Mouse (Mus musculus) natural killer cell, adult 2 months (primary cell): Measurements from ENCODE around the gene Cmip.

Source experiments
- DNase-seq, 2 experiments: peaks; one replicate each; pipeline ENCODE4 v3.0.0; 2022; ENCODE audit warnings: low spot score in 2 of 2

Gene Cmip

GRCm38 (mm10) chr8:117257029-117257820 is at the start of gene Cmip:
Cmip (plus strand) TSS chr8:117257064.
- DNase-seq, result peak in 1 of 2 experiments; percentile 40

DNA sequence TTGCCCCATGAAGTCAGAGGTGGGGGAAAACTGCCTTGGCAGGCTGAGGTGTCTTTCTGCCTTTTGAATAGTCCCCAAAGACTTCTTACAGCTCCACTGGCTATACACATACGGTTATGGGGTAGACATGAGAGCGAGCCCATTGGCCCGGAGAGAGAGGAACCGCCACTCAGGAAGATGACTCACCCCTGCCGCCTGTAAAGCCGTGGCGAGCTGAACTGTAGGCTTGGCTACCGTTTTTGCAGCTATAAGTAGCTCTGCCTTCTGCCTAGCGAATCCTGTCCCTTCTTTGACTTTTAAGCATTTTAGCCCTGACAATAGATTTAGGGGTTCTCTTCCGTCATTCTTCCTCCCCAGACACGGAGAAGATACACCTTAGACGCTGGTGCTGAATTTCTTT is 47.7 kb upstream of the Cmip start:
- peak in 1 of 2 experiments; percentile 45 for DNase-seq

- no peak for DNase-seq
These were observed 44.8 kb upstream of the Cmip start for GRCm38 (mm10) chr8:117212100-117212499.

DNA sequence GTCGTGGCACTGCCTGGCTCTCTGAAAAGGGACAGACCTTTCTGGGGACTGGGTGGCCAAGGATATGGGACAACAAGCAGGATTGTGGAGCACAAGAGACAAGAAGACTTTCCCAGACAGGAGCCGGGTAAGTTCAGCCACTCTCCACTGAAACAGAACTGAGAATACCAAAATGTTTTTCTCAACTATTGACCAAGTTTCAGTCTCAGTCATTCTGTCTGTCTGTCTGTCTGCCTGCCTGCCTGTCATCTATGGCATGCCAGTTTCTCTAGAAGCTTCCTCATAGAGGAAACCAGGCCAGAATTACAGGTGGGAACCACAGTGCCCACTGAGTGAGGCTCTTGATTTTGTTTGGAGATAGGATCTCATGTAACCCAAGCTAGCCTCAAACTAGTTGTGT is 39.1 kb upstream of the Cmip start:
- no peak for DNase-seq

DNA sequence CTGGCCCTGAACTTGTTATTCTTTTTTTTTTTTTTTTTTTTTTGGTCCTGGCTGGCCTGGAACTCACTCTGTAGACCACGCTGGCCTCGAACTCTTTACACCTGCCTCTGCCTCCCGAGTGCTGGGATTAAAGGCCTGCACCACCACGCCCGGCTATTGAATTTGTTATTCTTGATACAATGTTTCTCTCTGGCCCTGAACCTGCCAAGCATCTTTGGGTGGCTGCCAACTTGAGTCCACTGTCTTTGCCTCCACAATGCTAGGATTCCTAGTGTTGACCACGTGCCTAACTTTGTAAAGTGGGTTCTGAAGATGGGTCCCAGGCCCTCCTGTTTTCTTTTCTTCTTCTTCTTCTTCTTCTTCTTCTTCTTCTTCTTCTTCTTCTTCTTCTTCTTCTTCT is 34.5 kb upstream of the Cmip start:
- DNase-seq, result no peak

DNA sequence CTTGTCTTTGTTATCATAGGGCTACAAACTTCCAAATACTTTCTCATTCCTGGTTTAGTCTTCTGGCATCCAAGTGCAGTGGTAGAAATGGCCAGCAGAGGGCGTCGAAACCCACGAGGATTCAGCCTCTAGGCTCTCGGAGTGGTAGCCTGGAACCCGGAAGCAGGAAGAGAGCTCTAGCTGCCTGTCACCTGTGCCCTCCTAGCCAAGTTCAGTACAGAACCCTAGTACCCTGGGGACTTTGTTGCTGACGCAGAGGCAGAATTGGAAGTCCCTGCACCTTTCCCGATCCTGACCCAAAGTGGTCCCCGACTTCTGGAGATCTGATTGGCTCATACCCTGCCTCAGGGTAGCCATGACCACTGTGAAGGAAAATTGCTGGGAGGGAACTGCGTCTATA is 32.2 kb upstream of the Cmip start:
- peak; percentile 79 to 85 for DNase-seq

DNA sequence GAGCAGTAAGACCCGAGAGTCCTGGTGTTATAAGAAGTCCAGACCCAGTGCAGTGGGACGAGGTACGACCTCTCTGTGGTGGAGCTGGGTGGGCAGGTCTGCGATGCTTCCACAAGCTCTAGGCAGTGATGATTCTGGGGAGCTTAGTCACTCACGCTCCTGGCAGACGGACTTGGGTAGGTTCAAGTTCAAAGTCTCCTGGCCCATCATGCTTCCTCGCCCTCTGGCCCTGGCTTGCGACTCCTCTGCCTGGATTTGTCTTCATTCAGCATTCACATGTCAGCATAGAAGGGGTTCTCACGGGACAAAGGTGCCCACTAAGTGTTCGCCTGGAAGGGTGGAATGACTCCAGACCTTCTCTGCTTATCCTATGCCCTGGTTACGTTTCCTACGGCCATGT is 30.6 kb upstream of the Cmip start:
- no peak for DNase-seq

DNA sequence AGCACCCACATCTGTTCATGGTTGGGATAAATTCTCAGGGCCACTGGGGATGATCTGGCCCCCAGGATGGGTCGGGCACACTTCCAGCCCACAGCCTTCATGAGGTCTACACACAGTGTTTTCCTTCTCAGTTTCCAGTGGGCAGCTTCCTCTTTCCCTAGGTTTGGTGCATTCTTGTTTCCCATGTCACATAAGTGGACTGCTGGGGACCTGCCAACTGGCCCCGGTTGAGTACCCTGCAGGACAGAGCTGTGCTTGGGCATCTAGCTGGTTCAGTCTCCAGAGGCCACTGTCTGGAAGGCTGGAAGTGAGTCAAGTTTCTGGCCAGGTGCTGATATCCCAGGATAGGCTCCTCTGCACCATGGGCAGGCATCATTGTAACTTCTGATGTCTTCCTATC is 29.5 kb upstream of the Cmip start:
- DNase-seq, result no peak

DNA sequence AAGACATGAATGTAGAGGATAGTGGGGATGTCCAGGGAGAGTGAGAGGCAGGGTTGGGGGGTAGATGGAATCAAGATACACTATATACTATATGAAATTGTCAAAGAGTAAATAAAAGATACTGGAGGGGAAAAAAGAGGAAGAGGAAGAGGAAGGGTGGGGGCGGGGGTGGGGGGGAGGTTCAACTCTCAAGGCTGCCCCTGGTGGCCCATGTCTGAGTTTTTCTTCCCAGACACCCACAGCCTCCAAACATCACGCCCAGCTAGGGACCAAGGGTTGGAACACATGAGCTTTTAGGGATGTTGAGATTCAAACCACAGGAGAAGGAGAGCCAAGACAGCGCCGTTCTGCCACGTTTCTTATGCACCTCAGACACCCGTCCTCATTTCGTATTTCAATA is 23.7 kb upstream of the Cmip start:
- DNase-seq, result no peak

GRCm38 (mm10) chr8:117236531-117236930 is 20.3 kb upstream of the Cmip start:
- no peak for DNase-seq

DNA sequence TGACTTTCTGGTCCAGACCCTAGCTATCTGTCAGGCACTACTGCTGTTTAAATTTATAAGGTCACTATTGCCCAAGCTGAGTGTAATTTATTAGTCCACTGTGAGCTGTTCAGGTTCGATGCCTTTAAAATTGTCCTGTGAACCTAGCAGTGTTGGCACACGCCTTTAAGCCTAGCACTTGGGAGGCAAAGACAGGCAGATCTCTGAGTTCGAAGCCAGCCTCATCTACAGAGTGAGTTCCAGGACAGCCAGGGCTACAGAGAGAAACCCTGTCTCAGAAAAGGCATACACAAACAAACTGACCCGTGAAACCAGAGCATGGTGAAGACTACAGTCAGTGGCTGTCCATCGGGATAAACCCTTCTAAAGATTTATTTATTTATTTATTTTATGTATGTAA is 16.5 kb upstream of the Cmip start:
- DNase-seq, result no peak

DNA sequence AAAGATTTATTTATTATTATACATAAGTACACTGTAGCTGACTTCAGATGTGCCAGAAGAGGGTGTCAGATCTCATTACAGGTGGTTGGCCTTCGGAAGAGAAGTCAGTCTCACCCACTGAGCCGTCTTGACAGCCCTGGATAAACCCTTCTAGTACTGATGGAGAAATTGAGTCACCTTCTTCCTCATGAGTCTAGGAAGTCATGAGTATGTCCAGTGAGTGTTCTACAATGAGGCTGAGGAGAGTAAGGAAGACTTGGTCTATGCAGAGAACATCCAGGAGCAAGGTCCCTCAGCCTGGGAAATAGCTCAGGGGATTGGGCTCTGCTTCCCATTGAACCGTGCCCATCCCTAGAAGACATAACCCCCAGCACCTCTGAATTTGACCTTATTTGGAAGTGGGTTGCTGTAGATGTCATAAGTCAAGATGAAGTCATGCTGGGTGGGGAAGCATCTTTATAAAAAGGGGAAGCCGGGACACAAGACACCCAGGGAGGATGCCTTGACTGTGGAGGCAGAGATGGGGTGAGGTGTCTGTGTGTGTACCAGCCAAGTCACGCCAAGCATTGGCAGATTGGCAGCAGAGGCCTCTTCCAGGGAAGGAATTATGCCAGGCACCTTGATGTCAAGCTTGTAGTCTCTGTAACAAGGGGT is 15.9 kb upstream of the Cmip start:
- DNase-seq, result no peak

DNA sequence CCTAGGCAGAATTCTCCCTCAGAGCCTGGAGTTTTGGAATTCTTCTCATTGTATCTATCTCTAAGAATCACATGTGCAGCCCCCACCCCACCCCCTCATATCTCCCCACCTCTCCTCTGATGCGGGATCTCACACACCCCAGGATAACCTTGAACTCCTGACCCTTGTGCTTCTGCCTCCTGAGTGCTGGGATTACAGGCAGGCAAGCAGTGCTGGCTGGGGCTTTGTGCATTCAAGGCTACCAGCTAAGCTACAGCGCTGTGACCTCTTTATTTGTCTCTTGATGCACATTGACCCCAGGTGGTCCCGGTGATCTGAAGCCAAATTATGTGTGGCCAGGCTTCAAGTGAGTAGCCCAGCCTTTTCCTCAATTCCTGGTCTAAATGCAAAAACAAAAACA is 15.0 kb upstream of the Cmip start:
- DNase-seq, result no peak

- no peak for DNase-seq
These were observed 14.6 kb upstream of the Cmip start for GRCm38 (mm10) chr8:117242286-117242685.

- no peak for DNase-seq
These were observed 12.3 kb upstream of the Cmip start for GRCm38 (mm10) chr8:117244601-117245000.

GRCm38 (mm10) chr8:117248341-117248740 is 8.5 kb upstream of the Cmip start:
- DNase-seq, result no peak

DNA sequence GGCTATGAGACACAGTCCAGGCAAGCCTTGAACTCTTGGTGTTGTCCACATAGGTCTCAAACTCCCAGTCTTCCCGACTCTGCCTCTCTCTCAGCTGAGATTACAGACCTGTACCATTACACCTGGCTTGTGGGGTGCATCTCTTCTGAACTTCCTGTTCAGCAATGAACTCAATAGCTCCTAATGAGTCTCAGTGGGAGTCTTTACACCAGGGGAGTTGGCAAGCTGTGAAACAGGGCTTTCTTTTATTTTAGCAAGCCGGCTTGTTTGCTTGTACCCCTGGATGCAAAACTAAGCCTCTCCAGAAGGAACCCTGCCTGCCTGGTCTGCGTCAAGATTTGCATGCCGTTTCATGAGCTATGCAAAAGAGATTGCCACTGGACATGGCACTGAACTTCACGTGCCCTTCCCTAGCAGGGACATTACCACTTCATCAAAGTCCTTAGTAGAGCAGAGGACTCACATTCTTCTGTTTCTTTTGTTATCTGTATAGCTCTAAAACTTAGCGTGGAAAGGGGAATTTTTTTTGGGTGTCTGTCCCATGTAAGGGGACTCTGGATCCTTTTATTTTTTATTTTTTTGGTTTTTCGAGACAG is 5.7 kb upstream of the Cmip start:
- DNase-seq, result no peak

GRCm38 (mm10) chr8:117252650-117253049 is 4.2 kb upstream of the Cmip start:
- DNase-seq, result peak in 1 of 2 experiments; percentile 45

GRCm38 (mm10) chr8:117253390-117254269 is 3.2 kb upstream of the Cmip start:
- no peak for DNase-seq

- DNase-seq, result no peak
These were observed 2.4 kb upstream of the Cmip start for GRCm38 (mm10) chr8:117254496-117254895.

DNA sequence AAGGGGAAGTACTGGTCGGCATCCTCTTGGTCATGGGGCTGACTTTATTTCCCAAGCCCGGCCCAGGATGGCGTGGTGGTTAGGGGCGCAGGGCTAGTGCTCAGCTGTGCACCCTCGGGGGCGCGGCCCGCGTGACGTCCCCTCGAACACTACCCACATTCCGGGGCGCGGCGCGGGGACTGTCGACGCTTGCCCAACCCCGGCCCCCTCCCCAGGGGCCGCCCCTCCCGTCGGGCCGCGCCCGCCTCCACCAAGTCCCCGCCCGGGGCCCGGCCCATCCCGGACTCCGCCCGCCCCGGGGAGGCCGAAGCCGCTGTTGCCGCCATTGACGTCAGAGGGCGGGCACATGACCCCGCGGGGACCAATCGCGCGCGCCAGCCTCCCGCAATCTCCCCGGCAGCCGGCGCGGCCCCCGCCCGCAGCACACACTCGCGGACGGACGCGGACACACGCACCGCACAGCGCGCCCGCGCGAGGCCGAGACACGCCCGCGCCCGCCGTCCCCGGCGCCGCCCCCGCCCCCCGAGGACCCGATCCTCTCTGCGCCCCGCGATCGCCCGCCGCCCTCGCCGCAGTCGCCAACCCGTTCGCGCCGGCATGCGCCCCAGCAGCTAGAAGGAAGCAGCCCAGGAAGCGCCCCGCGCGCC is 449 bp upstream of the Cmip start:
- peak; percentile 91 to 93 for DNase-seq
